Mouse (Mus musculus): ENCODE results near the gene Armc9.
A peak's percentile ranks its signal among the peaks of the same experiment; 100 is the strongest.

Armc9 gene

DNA sequence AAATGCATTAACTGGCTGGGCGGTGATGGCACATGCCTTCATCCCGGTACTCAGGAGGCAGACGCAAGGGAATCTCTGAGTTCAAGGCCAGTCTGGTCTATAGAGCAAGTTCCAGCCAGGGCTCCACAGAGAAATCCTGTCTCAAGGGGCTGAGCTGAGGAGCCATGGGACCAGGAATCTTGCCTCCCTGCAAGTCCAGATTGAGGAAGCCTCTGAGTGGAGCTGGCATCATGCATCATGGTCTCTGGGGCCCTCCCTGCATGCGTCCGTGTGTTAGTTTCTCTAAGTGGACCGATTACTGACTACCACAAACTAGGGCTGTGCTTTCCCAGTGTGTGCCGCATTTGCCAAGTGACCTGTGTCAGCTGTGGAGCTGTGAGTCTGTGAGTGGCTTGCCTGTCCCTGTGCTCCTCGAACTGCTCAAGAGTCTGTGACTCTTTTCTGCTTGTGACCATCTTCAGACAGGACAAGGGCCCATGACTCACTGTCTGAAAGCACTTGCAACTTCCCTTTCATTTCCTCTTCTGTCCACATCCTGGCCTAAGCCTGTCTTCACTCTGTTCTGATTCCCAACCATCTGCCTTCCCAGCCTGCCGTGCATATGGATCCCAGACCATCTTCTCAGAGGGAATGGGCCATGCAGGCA is 74.7 kb downstream of the Armc9 start:
- DNase-seq: no peak

DNA sequence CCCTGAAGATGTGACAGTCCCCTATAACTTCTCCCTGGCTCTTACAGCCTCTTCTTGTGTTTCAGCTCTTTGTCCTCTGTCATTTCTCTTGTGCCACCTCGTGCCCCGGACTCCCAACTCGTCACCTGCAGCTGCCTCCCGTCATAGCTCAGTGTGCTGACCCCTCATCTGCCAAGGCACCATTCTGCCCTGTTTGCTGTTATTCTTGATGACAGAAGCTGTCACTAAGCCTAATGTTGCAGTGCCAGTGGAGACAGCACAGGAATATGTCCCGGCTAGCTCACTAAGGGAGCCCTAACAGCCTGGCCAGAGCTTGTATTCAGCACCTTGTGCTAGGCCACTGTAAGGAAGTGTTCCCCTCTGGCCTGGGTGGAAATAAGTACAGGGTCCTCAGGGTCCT is 78.1 kb downstream of the Armc9 start:
- no peak for DNase-seq

GRCm38 (mm10) chr1:86233808-86234207 is 79.2 kb downstream of the Armc9 start:
- DNase-seq: no peak

- DNase-seq: no peak
Observed at GRCm38 (mm10) chr1:86235118-86235517, 80.5 kb downstream of the Armc9 start.

DNA sequence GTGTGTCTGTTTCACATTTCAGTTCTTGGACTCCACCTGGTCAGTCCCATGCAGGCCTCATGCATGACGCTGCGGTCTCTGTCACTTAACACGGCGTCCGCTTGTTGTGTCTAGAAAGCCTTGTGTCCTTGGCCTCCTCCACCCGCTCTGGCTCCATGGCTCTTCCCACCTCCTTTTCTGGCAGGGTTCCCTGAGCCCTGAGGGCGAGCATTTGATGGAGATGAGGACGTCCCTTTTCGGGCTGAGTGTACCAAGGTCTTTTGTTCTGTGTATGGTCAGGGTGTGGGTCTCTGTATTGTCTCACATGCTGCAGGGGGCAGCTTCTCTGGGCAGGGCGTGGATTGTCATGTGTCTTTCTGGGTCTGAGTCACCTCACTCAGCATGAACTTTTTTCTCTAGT is 81.9 kb downstream of the Armc9 start:
- no peak for DNase-seq

- no peak for DNase-seq
Observed at GRCm38 (mm10) chr1:86239010-86239409, 84.4 kb downstream of the Armc9 start.

- no peak for DNase-seq
Observed at GRCm38 (mm10) chr1:86239871-86240270, 85.3 kb downstream of the Armc9 start.

DNA sequence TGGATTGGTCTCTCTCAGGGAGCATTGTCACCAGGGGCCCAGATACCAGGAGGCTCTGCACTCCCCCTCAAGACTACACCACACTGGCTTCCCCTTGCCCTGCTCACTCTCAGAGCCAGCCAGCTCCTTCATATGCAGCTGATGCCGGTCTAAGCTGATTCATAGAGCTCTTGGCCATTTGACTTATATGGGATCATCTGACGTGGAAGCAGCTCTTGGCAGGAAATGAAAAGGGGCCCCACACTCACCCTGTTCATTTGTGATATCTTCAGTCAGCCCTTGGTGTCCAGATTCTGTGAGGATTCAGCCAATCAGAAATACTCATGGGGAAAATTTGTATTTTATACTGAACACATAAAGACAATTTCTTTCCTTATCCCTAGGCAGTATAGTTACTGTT is 86.4 kb downstream of the Armc9 start:
- no peak for DNase-seq

- DNase-seq: no peak
Observed at GRCm38 (mm10) chr1:86243490-86243889, 88.9 kb downstream of the Armc9 start.

DNA sequence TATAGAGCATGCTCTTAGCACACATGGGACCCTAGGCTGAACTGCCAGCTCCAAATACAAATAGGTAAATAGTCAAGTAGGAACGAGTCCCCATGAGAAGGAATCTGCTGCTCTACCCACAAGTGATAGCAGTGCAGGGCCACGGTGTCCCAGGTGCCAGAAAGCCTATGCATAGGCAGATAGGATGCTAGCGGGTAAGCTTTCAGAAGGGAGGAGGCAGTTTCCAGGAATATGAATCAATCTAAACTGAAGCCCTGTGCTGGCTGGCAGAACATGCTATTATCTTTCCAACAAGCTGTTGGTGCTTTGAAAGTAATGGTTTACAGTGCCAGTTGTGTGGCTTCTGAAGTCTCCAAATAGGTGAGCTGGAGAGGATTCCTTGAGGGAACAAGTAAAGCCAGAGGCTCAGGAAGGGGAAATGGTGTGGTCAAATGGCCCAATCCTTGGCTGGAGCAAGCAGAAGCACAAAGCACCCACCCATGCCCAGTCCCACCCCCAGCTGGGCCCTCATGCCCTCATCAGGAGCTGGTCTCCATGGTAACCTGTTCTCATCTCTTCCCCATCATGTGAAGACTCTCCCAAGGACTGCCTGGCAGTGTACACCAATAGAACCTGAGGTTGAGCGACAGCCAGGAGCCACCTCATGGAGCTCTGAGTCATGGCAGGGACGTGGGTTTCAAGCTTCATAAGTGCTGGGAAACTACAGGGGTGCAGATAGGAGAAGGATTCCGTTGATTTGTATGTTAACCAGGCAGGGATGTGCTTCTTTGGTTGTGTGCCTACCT is 90.9 kb downstream of the Armc9 start:
- no peak for DNase-seq

- DNase-seq: no peak
Observed at GRCm38 (mm10) chr1:86253410-86253809, 98.8 kb downstream of the Armc9 start.

GRCm38 (mm10) chr1:86256311-86256710 is 101.7 kb downstream of the Armc9 start:
- DNase-seq: peak; percentile 57

GRCm38 (mm10) chr1:86257228-86257627 is 102.6 kb downstream of the Armc9 start:
- no peak for DNase-seq

- no peak for DNase-seq
Observed at GRCm38 (mm10) chr1:86258171-86258824, 103.7 kb downstream of the Armc9 start.

DNA sequence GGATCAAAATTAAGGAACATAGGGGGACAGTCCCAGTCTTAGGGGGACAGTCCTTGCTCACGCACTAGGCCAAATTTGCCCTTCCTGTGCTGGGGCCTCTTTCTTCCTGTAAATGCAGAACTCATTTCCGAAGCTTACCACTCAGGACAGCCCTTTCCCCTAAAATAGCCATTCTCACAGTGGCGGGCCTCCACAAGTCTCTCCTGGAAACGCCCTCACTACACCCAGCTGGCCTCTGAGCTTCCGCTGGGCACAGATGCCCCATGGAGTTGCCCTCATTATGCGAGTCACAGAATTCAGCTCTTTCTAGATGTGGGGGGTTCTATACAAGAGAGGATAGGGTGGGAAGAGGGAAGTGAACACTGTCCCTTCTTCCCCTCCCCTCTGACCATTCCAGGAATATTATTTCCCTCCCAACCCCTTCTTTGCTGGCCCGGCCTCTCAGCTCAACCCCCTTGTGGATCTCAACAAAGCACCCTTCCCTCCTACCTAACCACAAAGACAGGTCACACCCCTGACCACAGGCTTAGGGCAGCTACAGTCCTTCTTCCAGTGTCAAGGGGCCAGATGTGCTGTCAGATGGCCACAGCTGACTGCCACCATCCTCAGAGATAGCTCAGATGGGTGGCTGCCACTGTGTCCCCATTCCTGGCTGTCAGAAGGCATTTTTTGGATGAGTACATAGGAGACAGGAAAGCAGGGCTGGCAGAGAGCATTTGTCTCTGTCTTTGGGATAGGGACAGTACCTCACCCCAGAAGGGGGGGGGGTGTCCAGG is 109.2 kb downstream of the Armc9 start:
- DNase-seq: no peak

DNA sequence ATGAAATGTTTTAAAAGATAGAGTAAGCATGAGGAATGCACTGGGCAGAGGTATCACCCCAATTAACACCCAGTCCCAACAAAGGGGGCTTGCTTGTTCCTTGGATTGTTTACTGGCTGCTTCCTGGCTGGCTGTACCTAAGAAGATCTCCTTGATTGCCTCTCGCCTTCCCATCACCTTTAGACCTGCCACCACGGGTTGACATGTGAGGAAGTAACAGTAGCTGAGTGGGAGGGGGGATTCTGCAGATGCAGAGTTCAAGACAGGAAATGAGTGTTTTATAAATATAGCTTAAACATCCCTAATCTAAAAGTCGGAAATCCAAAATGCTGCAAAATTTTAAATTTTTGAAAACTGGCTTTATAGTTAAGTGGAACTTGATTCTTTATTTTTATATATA is 110.5 kb downstream of the Armc9 start:
- no peak for DNase-seq

- DNase-seq: no peak
Observed at GRCm38 (mm10) chr1:86268492-86269189, 114.1 kb downstream of the Armc9 start.

DNA sequence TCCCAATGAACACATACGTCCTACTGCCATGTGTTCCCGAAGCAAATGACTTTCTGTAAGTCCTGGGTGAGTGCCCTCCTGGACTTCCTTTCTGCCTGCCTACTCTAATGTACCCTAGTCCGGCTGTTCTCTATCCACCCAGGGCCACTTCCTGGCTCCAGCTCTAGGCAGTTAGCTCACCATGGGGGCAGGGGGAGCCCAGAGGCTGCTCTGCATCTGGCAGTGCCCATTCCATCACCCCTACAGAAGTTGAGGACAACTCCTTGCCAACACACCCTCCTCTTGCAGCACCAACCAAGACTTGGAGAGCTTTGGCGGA is 114.6 kb downstream of the Armc9 start:
- DNase-seq: no peak

GRCm38 (mm10) chr1:86271707-86272106 is 117.1 kb downstream of the Armc9 start:
- DNase-seq: no peak

GRCm38 (mm10) chr1:86277055-86277454 is 122.5 kb downstream of the Armc9 start:
- DNase-seq: no peak

GRCm38 (mm10) chr1:86281781-86282536 is 127.4 kb downstream of the Armc9 start:
- no peak for DNase-seq

DNA sequence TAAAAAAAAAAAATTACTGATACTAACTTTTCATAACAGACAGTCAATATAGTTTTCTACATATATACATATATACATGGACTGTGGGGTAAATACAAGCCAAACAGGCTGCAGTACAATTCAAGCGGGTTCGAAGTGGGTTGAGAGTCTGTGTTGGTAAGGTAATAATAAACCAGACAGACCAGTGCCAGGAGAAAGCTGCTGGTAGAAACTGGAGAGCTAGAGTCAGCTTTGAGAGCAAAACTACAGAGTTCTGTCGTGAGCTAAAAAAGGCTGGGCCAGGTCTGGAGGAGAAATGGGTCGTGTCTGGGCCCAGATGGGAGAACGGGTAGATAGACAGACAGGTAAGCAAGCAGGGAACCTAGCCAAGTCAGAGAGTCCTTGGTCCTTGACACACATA is 129.5 kb downstream of the Armc9 start:
- DNase-seq: no peak

Measured in cerebellum, adult 9-10 months (tissue).